ENCODE assay signal across 8 mouse cellular contexts in the genomic region with DNA sequence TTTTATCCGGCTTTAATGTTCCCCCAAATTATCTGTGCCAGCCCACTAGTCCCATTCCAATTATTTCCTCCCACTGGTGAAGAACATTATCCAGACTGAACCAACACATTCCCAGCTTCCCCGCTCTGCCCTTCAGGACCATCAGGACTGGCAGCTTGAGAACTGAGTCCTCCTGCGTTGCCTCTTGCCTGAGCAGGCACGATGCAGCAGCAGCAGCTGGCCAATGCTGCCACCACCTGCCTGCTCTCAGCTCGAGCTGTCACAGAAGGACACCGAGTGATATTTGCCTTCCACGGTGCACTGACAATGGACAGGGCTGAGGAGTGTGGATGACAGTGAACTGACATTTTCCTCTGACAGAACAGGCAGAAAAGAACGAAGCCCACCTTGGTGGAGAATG.
DNase-seq lines count a peak whose midpoint lies in the region; ATAC-seq and TF ChIP-seq lines count a peak whose summit lies in the region.

No protein-coding gene starts in this region.

- no peak for TF ChIP-seq POLR2A in lung, adult 2 months (IDR thresholded peaks at IDR 0.05; ENCODE audit: borderline replicate concordance, extremely low read depth, low read depth, low read length)

- TF ChIP-seq CTCF in lung, adult 2 months (IDR thresholded peaks at IDR 0.05; ENCODE audit: insufficient read depth, low read length): no peak

- DNase-seq in heart, embryonic 10.5 days (ENCODE audit: low spot score): no peak
- DNase-seq in brain, adult 2 months (ENCODE audit: low read depth, low spot score): peak; percentile 86
- DNase-seq in forebrain, embryonic 14.5 days (ENCODE audit: low spot score): peak; percentile 70
- DNase-seq in left cerebral cortex, postnatal 25 days (ENCODE audit: low spot score in 2 of 2): peak; percentile 36 to 60
- DNase-seq in thymus, postnatal 14 days: no peak
- DNase-seq in yolk sac, embryonic 10.5 days (ENCODE audit: low spot score): no peak
- DNase-seq in lung, adult 2 months: no peak

- H3K9me3 ChIP-seq in heart, embryonic 12.5 days (replicated peaks): no peaks in the 10 kb centered on the region
- H3K9me3 ChIP-seq in heart, embryonic 10.5 days: no peaks in the 10 kb centered on the region
- H3K9me3 ChIP-seq in forebrain, embryonic 14.5 days (replicated peaks; ENCODE audit: control insufficient read depth, low read length): no peaks in the 10 kb centered on the region

- no peaks in the 10 kb centered on the region for H3K36me3 ChIP-seq in heart, embryonic 12.5 days
- H3K36me3 ChIP-seq in heart, embryonic 10.5 days: no peaks in the 10 kb centered on the region
- H3K36me3 ChIP-seq in forebrain, embryonic 14.5 days (ENCODE audit: control insufficient read depth, insufficient read depth, low read length): no peaks in the 10 kb centered on the region

- no peaks in the 10 kb centered on the region for H3K27me3 ChIP-seq in heart, embryonic 12.5 days (replicated peaks)
- H3K27me3 ChIP-seq in heart, embryonic 10.5 days (ENCODE audit: insufficient read depth, poor library complexity, severe bottlenecking): no peaks in the 10 kb centered on the region
- no peaks in the 10 kb centered on the region for H3K27me3 ChIP-seq in forebrain, embryonic 14.5 days (replicated peaks; ENCODE audit: control insufficient read depth, insufficient read depth, low read length)

- WGBS in heart, embryonic 12.5 days: 25% methylated on average over 8 of the region's 8 CpGs
- WGBS in heart, embryonic 10.5 days: 29% methylated on average over 8 of the region's 8 CpGs
- WGBS in forebrain, embryonic 14.5 days: 48% methylated on average over 8 of the region's 8 CpGs
- WGBS in lung, adult 2 months: 61% methylated on average over 8 of the region's 8 CpGs

- peak overlapping the region; percentile 29; the same call in 1 of the 2 replicates for H3K4me2 ChIP-seq in heart, embryonic 12.5 days
- no peak overlapping the region for H3K4me2 ChIP-seq in forebrain, embryonic 14.5 days (ENCODE audit: low read length)

- H3K4me1 ChIP-seq in heart, embryonic 12.5 days (replicated peaks): peaks cover 25% of the 10 kb centered on the region
- H3K4me1 ChIP-seq in heart, embryonic 10.5 days: peaks cover 27% of the 10 kb centered on the region
- peaks cover 2% of the 10 kb centered on the region; the same call in 1 of the 2 replicates for H3K4me1 ChIP-seq in forebrain, embryonic 14.5 days (ENCODE audit: control insufficient read depth, insufficient read depth, low read length)
- H3K4me1 ChIP-seq in lung, adult 2 months (ENCODE audit: control insufficient read depth, insufficient read depth, low read length): no peaks in the 10 kb centered on the region

- H3K4me3 ChIP-seq in heart, embryonic 12.5 days: no peak overlapping the region
- no peak overlapping the region for H3K4me3 ChIP-seq in heart, embryonic 10.5 days
- no peak overlapping the region for H3K4me3 ChIP-seq in forebrain, embryonic 14.5 days (ENCODE audit: low read depth, low read length)
- H3K4me3 ChIP-seq in lung, adult 2 months (replicated peaks; ENCODE audit: extremely low read depth, low read depth, low read length): no peak overlapping the region

- ATAC-seq in heart, embryonic 12.5 days (ENCODE audit: insufficient number of reproducible peaks, low FRiP score): no peak
- peak; percentile 71; the same call in 1 of the 2 replicates for ATAC-seq in forebrain, embryonic 14.5 days

- H3K9ac ChIP-seq in heart, embryonic 12.5 days: no peak overlapping the region
- no peak overlapping the region for H3K9ac ChIP-seq in forebrain, embryonic 14.5 days (ENCODE audit: low read length)

- H3K27ac ChIP-seq in heart, embryonic 12.5 days (ENCODE audit: poor library complexity, severe bottlenecking): no peak overlapping the region
- no peak overlapping the region for H3K27ac ChIP-seq in heart, embryonic 10.5 days
- H3K27ac ChIP-seq in forebrain, embryonic 14.5 days (ENCODE audit: low read depth, low read length): no peak overlapping the region

- intact Hi-C loops in left cerebral cortex, postnatal 25 days (cut with DNase I): loop anchor here (5.0 to 10.0 kb wide), 2 partner anchors 136 to 224 kb away; a partner anchor contains a TSS

Comparison
In these comparisons a context has a peak if more than half of its experiments do, and no peak if none do; other contexts are left out.
1. DNase-seq: peak in brain, adult 2 months (single experiment), forebrain, embryonic 14.5 days (single experiment) and left cerebral cortex, postnatal 25 days (2 of 2); none in heart, embryonic 10.5 days (single experiment), thymus, postnatal 14 days (single experiment), yolk sac, embryonic 10.5 days (single experiment) and lung, adult 2 months (single experiment).